Mouse (Mus musculus): Measurements from ENCODE around the gene Tcf7l1. TPM values are rescaled to one million over a fixed set of nuclear protein-coding genes. Genes with fewer than 3 reads are reported as not detected.
A peak's percentile ranks its signal among the peaks of the same experiment; 100 is the strongest.

The Tcf7l1 gene
- polyA plus RNA-seq, 1 experiment from 2014 or later = 5.7 TPM

DNA sequence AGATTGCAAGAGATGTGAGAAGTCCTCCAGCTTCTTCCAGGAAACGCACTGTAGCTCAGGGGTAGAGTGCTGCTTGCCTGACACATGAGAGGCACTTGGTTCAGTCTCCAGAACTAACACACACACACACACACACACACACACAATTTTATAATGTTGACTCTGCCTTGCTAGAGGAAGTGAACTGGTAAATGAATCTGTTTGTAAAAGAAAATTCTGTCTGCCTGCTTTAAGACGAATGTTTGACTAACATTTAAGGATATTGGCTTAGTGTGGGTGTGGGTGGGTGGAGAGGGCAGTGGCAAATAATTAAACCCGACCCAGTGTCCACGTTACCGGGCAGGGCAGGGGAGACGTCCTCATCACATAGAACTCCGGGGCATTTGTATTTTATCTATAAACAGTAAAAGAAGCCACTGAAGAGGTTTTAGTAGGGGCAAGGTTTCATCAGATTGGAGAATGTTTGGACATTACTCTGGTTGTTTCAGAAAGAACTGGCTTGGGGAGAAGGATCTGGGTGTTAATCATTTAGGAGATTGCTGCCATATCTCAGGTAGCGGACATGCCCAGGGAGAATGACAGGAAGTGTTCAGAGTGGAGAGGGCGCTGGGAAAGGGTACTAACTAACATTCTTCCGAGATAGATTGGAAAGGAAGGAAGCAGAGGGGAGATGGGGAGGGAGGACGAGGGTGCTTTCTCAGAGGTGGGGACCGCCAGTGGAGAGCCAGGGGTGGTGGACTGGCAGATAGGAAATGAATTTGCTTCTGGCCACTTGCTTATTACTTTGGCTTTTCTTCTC lies 169.1 kb downstream of the Tcf7l1 start:
- Histone ChIP-seq H3K9me3 (ENCODE audit: low read length) (no peaks in the 10 kb centered on the region), H3K9ac (replicated peaks) (no peak overlapping the region), H3K4me3 (ENCODE audit: low read depth, low read length) (0 out of 2 replicates have a peak overlapping the region, but pooled peaks have one; percentile 0), H3K27me3 (ENCODE audit: insufficient read depth, low read length) (no peaks in the 10 kb centered on the region), H3K27ac (ENCODE audit: low read depth) (peak overlapping the region; percentile 82), H3K4me1 (ENCODE audit: insufficient read depth) (peaks cover 32% of the 10 kb centered on the region), H3K4me2 (ENCODE audit: low read depth, low read length) (peak overlapping the region; percentile 60), H3K36me3 (replicated peaks; ENCODE audit: insufficient read depth, low read length) (no peaks in the 10 kb centered on the region)
- no peak for DNase-seq
- WGBS (ENCODE audit: insufficient replicate concordance) = 15% methylated on average over 12 of the region's 12 CpGs
- TF ChIP-seq CTCF (IDR thresholded peaks at IDR 0.05; ENCODE audit: low read depth) (no peak), EP300 (IDR thresholded peaks at IDR 0.05; ENCODE audit: low read depth) (no peak)
- ATAC-seq = peak; percentile 20; the same call in 1 of the 2 replicates

DNA sequence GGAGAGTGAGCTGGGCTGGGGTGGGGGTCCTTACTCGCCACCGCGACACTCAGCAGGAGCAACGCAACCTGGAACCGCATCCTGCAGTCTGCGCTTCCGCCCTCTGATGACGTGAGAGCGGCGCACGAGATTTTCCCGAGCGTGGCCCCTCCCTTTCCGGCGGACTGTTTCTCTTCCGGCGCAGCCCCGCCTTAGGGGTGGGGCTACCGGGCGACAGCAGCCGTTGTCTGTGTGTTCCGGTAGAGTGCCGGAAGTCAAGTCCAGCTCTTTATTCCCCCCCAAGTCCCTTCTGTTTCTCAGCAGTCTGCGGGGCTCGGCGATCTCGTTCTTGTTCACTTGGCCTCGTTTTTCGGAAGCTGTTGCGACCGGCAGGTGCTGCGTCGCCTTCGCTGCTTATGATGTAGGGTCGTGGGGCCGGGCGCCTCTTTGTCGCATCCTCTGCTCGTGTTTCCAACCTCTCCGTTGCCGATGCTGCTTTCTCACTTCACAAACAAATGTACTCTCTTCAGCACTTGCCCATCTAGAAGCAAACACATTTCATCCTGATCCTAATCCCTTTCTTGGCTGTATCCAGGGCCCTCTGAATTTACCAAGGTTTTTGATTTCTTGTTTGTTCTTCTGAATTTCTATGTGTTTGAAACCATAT lies 172.3 kb downstream of the Tcf7l1 start, which contains the start of gene Tgoln1:
Gene Tgoln1, minus strand, starts transcription at position 358 of the 646 bp plus-strand sequence.
- Histone ChIP-seq H3K9ac (replicated peaks) (peak within 1 kb of the TSS; percentile 88), H3K4me3 (ENCODE audit: low read depth, low read length) (peak within 1 kb of the TSS; percentile 94), H3K27me3 (ENCODE audit: insufficient read depth, low read length) (no peaks in the 10 kb centered on the region), H3K36me3 (replicated peaks; ENCODE audit: insufficient read depth, low read length) (peaks cover 16% of the 10 kb centered on the region), H3K9me3 (ENCODE audit: low read length) (no peaks in the 10 kb centered on the region), H3K4me2 (ENCODE audit: low read depth, low read length) (peak within 1 kb of the TSS; percentile 97), H3K4me1 (ENCODE audit: insufficient read depth) (peaks cover 37% of the 10 kb centered on the region), H3K27ac (ENCODE audit: low read depth) (peak within 1 kb of the TSS; percentile 99)
- DNase-seq = peak; percentile 97
- under 1% methylated on average over 41 of the region's 41 CpGs for WGBS (ENCODE audit: insufficient replicate concordance)
- no peak for TF ChIP-seq CTCF (IDR thresholded peaks at IDR 0.05; ENCODE audit: low read depth)
- no peak; the same call in 1 of the 2 replicates for TF ChIP-seq EP300 (IDR thresholded peaks at IDR 0.05; ENCODE audit: low read depth)
- ATAC-seq = peak; percentile 94

DNA sequence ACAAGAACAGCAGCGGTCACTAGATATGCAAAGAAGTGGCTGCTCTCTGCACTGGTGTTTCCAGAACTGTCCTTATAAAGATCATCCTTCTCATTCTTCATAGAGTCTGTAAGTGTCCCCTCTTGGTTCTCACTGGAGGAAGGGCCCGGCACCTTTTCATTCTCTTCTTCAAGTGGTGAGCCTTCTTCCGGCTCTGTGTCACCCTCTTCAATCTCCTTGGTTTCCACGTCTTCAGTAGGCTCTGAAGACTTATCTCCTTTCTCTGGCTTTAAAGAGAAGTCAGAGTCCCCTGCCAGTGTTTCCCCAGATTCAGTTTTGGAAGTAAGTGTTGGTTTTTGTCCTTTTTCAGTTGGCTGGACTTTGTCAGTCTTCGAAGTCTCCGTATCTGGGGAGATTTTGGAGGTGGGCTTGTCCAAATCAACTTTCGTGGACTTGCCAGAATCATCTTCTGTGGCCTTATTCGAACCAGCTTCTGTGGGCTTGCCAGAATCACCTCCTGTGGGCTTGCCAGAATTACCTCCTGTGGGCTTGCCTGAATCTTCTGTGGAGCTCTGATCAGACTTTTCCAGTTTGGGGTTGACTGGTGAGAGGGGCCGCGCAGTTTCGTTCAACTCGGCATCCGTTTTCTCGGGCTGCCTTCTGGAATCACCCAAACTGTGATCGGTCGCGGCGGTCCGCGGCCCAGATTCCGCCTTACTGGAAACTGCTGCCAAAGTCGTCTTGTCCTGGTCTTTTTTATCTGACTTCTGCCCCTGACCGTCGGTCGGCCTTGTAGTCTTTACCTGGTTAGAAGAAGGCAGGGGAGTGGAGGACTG lies 173.3 kb downstream of the Tcf7l1 start:
- peak overlapping the region; percentile 66 for H3K27ac ChIP-seq (ENCODE audit: low read depth)
- H3K4me2 ChIP-seq (ENCODE audit: low read depth, low read length) = peak overlapping the region; percentile 97
- no peak for TF ChIP-seq CTCF (IDR thresholded peaks at IDR 0.05; ENCODE audit: low read depth)
- no peak for TF ChIP-seq EP300 (IDR thresholded peaks at IDR 0.05; ENCODE audit: low read depth)
- 15% methylated on average over 25 of the region's 25 CpGs for WGBS (ENCODE audit: insufficient replicate concordance)
- peak overlapping the region; percentile 94 for H3K4me3 ChIP-seq (ENCODE audit: low read depth, low read length)
- H3K9me3 ChIP-seq (ENCODE audit: low read length) = no peaks in the 10 kb centered on the region
- ATAC-seq (no peak), DNase-seq (peak; percentile 28)
- peaks cover 37% of the 10 kb centered on the region for H3K4me1 ChIP-seq (ENCODE audit: insufficient read depth)
- H3K36me3 ChIP-seq (replicated peaks; ENCODE audit: insufficient read depth, low read length) = peaks cover 25% of the 10 kb centered on the region
- H3K9ac ChIP-seq (replicated peaks) = peak overlapping the region; percentile 86
- no peaks in the 10 kb centered on the region for H3K27me3 ChIP-seq (ENCODE audit: insufficient read depth, low read length)

DNA sequence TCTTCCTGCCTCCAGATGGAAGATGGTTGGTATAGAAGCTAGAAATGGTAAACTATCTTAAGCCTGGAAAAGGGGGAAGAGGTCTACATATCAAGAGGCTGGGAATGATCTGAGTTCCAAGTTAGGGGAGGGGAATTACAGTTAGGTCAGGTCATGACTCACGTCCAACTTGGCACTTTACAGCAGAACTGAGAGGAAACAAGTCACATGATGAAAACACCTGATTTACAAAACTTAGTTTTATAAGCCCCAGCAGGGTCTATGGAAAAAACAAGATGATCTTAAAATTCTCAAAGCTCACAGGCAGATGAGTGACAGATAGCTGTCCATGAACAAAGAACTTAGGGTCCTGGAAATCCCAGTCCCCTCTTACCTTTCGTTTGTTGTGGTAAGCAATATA lies 173.9 kb downstream of the Tcf7l1 start:
- H3K4me3 ChIP-seq (ENCODE audit: low read depth, low read length) = peak overlapping the region; percentile 94
- DNase-seq (no peak), ATAC-seq (no peak)
- H3K9ac ChIP-seq (replicated peaks) = peak overlapping the region; percentile 86
- 23% methylated on average over 2 of the region's 2 CpGs for WGBS (ENCODE audit: insufficient replicate concordance)
- peak overlapping the region; percentile 97 for H3K4me2 ChIP-seq (ENCODE audit: low read depth, low read length)
- no peaks in the 10 kb centered on the region for H3K27me3 ChIP-seq (ENCODE audit: insufficient read depth, low read length)
- peaks cover 31% of the 10 kb centered on the region for H3K36me3 ChIP-seq (replicated peaks; ENCODE audit: insufficient read depth, low read length)
- TF ChIP-seq EP300 (IDR thresholded peaks at IDR 0.05; ENCODE audit: low read depth) (no peak), CTCF (IDR thresholded peaks at IDR 0.05; ENCODE audit: low read depth) (no peak)
- peak overlapping the region; percentile 66 for H3K27ac ChIP-seq (ENCODE audit: low read depth)
- H3K9me3 ChIP-seq (ENCODE audit: low read length) = no peaks in the 10 kb centered on the region
- peaks cover 37% of the 10 kb centered on the region for H3K4me1 ChIP-seq (ENCODE audit: insufficient read depth)

DNA sequence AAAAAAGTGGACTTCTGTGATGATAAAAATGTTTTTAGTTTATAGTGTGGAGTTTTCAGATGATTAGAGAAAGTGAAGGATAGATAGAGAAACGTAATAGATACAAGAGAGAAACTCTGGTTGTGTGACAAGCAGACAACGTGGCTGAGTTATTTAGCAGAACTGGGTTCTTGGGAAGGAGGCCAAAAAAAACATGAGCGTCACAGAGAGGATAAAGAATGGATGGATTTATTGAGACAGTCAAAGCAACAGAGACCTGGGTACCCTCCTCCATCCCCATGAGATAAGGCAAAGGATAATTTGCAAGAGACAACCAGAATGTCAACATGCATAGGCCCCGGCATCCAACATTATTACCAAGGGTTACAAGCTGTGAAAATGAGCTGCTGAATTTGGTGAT lies 178.8 kb downstream of the Tcf7l1 start:
- DNase-seq (no peak), ATAC-seq (no peak)
- Histone ChIP-seq H3K4me3 (ENCODE audit: low read depth, low read length) (no peak overlapping the region), H3K36me3 (replicated peaks; ENCODE audit: insufficient read depth, low read length) (peaks cover 61% of the 10 kb centered on the region), H3K9me3 (ENCODE audit: low read length) (no peaks in the 10 kb centered on the region), H3K27ac (ENCODE audit: low read depth) (no peak overlapping the region), H3K9ac (replicated peaks) (no peak overlapping the region), H3K27me3 (ENCODE audit: insufficient read depth, low read length) (no peaks in the 10 kb centered on the region), H3K4me1 (ENCODE audit: insufficient read depth) (peaks cover 13% of the 10 kb centered on the region), H3K4me2 (ENCODE audit: low read depth, low read length) (no peak overlapping the region)
- WGBS (ENCODE audit: insufficient replicate concordance) = 68% methylated on average over 4 of the region's 4 CpGs
- TF ChIP-seq EP300 (IDR thresholded peaks at IDR 0.05; ENCODE audit: low read depth) = no peak
- TF ChIP-seq CTCF (IDR thresholded peaks at IDR 0.05; ENCODE audit: low read depth) = no peak
